Mouse (Mus musculus): ENCODE measurements around the gene Baiap2l1.
A peak's percentile ranks its signal among the peaks of the same experiment; 100 is the strongest.

The Baiap2l1 gene

GRCm38 (mm10) chr5:144222811-144223502 lies 135.0 kb downstream of the Baiap2l1 start:
- DNase-seq, result peak; percentile 76

GRCm38 (mm10) chr5:144221305-144221704 lies 136.6 kb downstream of the Baiap2l1 start:
- DNase-seq, result no peak

GRCm38 (mm10) chr5:144219936-144220335 lies 138.0 kb downstream of the Baiap2l1 start:
- no peak for DNase-seq

GRCm38 (mm10) chr5:144219306-144219705 lies 138.6 kb downstream of the Baiap2l1 start:
- no peak for DNase-seq

- no peak for DNase-seq
Observed at GRCm38 (mm10) chr5:144218061-144218460, 139.9 kb downstream of the Baiap2l1 start.

- no peak for DNase-seq
Observed at GRCm38 (mm10) chr5:144215992-144216391, 141.9 kb downstream of the Baiap2l1 start.

Measured in retina, postnatal 1 day (tissue).